Mouse (Mus musculus) kidney, embryonic 16.5 days (tissue): ENCODE measurements around the gene Adcy2. TPM values are rescaled to one million over a fixed set of nuclear protein-coding genes. Genes with fewer than 3 reads are reported as not detected.

ENCODE experiments used
- ATAC-seq: fragments of 200-750 bp; cut with Nextera tagmentation; 2 replicates; pipeline ENCODE4 v1.8.0; 2017; ENCODE audit warnings: moderate TSS enrichment; ENCODE audit not compliant: low FRiP score, low TSS enrichment
- H3K27ac ChIP-seq: fragments of 300-500 bp; sonication (generic); 2 replicates; pipeline ENCODE4 v1.5.1; 2014; ENCODE audit warnings: low read length
- H3K27me3 ChIP-seq: fragments of 300-500 bp; sonication (generic); 2 replicates; pipeline ENCODE4 v1.6.1; 2014; ENCODE audit warnings: low read length, control low read depth, mixed read lengths; ENCODE audit not compliant: insufficient read depth
- H3K36me3 ChIP-seq: fragments of 300-500 bp; sonication (generic); 2 replicates; pipeline ENCODE4 v1.6.1; 2014; ENCODE audit warnings: low read length, control low read depth, mixed read lengths; ENCODE audit not compliant: insufficient read depth
- H3K4me1 ChIP-seq: fragments of 300-500 bp; sonication (generic); 2 replicates; pipeline ENCODE4 v1.6.1; 2014; ENCODE audit warnings: low read length, control low read depth, mixed read lengths; ENCODE audit not compliant: insufficient read depth
- H3K4me2 ChIP-seq: fragments of 300-500 bp; sonication (generic); replicated peaks from 2 replicates; pipeline ENCODE4 v1.6.1; 2014; ENCODE audit warnings: low read depth, low read length
- H3K4me3 ChIP-seq: fragments of 300-500 bp; sonication (generic); 2 replicates; pipeline ENCODE4 v1.5.1; 2014; ENCODE audit warnings: mild to moderate bottlenecking, low read length
- H3K9ac ChIP-seq: fragments of 300-500 bp; sonication (generic); replicated peaks from 2 replicates; pipeline ENCODE4 v1.6.1; 2014; ENCODE audit warnings: low read length
- H3K9me3 ChIP-seq: fragments of 300-500 bp; sonication (generic); 2 replicates; pipeline ENCODE4 v1.6.1; 2016; ENCODE audit warnings: low read length, control low read depth
- WGBS: fragments of 180-500 bp; shearing (Covaris S2); extraction: QIAGEN DNeasy Blood & Tissue Kit; methylation state at CpG from one replicate; pipeline ENCODE4 v1.1.7; 2014; 5-methylcytosine and 5-hydroxymethylcytosine counted together
- polyA plus RNA-seq: library from polyadenylated mRNA; unstranded; fragments of >200 nt; fragmentation: Nextera tagmentation; extraction: Ambion mirVana; gene quantifications from 2 replicates; pipeline ENCODE4 v1.2.1, GENCODE M21; 2015

The Adcy2 gene
- polyA plus RNA-seq, 1 experiment from 2014 or later, result 3.5 TPM

DNA sequence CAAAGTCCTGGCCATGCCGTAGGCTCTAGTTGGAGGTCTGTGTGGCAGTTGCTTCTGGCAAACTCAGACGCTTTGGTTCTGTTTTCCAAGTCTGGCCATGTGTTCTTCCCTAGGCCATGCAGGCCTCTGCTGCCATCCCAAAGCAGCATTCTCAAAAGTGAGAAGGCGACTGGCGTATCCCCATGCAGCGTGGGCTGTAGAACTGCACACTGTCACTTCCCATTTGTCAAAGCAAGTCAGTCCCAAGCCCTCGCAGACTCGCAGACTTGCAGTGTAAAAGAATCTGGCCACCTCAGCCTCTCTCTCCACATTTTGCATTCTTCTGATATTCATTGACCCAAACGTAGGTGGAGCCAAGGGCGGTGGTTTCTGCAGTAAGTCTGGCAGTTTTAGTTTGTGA lies 249.5 kb downstream of the Adcy2 start:
- Histone ChIP-seq H3K27me3 (no peaks in the 10 kb centered on the region), H3K36me3 (no peaks in the 10 kb centered on the region), H3K4me2 (no peak overlapping the region), H3K27ac (no peak overlapping the region), H3K9ac (no peak overlapping the region), H3K9me3 (no peaks in the 10 kb centered on the region), H3K4me1 (no peaks in the 10 kb centered on the region), H3K4me3 (no peak overlapping the region)
- 64% methylated on average over 9 of the region's 9 CpGs for WGBS
- ATAC-seq, result no peak

- no peak overlapping the region for H3K27ac ChIP-seq
- no peak overlapping the region for H3K4me2 ChIP-seq
- no peaks in the 10 kb centered on the region for H3K4me1 ChIP-seq
- H3K9ac ChIP-seq, result no peak overlapping the region
- H3K36me3 ChIP-seq, result no peaks in the 10 kb centered on the region
- WGBS, result 90% methylated on average over 2 of the region's 2 CpGs
- ATAC-seq, result no peak
- H3K4me3 ChIP-seq, result no peak overlapping the region
- H3K27me3 ChIP-seq, result no peaks in the 10 kb centered on the region
- H3K9me3 ChIP-seq, result no peaks in the 10 kb centered on the region
Observed at GRCm38 (mm10) chr13:68749370-68749769, 250.0 kb downstream of the Adcy2 start.

DNA sequence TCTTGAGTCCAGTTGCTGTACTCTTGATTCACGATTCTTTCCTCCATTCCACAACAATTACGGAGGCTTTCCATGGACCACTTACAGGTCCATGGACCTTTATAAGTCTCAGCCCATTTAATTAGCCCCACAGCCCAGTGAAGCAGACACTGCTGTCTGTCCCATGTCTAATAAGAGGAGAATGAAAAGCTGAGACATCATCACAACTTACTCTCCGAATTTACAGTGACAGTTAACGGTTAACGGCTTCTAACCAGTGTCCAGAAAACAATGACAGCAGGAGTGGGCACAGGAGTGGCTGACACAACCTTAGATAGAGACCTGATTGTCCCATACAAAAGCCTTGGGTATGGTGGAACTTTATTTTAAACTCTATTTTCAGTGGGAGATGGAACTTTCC lies 253.9 kb downstream of the Adcy2 start:
- Histone ChIP-seq H3K9ac (no peak overlapping the region), H3K9me3 (no peaks in the 10 kb centered on the region), H3K4me2 (no peak overlapping the region), H3K27me3 (no peaks in the 10 kb centered on the region), H3K4me1 (no peaks in the 10 kb centered on the region), H3K4me3 (no peak overlapping the region), H3K27ac (no peak overlapping the region), H3K36me3 (no peaks in the 10 kb centered on the region)
- ATAC-seq, result no peak
- WGBS, result 88% methylated on average over 5 of the region's 5 CpGs

DNA sequence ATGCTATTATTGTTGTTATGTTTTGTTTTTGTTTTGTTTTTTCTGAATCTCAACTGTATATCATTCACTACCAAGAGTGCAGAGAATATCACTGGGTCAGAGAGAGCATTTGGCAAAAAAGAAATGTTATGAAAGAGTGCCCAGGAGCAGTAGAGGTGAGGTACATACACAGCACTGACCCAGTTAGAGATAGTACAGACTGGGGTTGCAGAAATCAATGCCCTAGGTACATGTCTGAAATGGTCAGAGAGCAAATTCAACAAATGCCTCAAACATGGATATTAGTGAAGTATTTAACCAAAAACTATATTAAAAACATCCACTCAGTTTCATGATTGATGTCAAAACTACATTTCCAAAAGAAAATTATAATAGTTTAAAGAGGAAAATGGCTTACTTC lies 286.7 kb downstream of the Adcy2 start:
- Histone ChIP-seq H3K36me3 (no peaks in the 10 kb centered on the region), H3K27me3 (no peaks in the 10 kb centered on the region), H3K9me3 (no peaks in the 10 kb centered on the region), H3K4me2 (no peak overlapping the region), H3K9ac (no peak overlapping the region), H3K27ac (no peak overlapping the region), H3K4me1 (no peaks in the 10 kb centered on the region), H3K4me3 (no peak overlapping the region)
- no peak for ATAC-seq

GRCm38 (mm10) chr13:68707296-68707747 lies 292.0 kb downstream of the Adcy2 start:
- Histone ChIP-seq H3K36me3 (no peaks in the 10 kb centered on the region), H3K4me2 (no peak overlapping the region), H3K9me3 (no peaks in the 10 kb centered on the region), H3K4me3 (no peak overlapping the region), H3K27me3 (no peaks in the 10 kb centered on the region), H3K4me1 (no peaks in the 10 kb centered on the region), H3K27ac (no peak overlapping the region), H3K9ac (no peak overlapping the region)
- no peak for ATAC-seq
- 80% methylated on average over 6 of the region's 6 CpGs for WGBS

- H3K4me1 ChIP-seq, result no peaks in the 10 kb centered on the region
- WGBS, result 83% methylated on average over 2 of the region's 2 CpGs
Observed at GRCm38 (mm10) chr13:68684919-68685318, 314.4 kb downstream of the Adcy2 start.

DNA sequence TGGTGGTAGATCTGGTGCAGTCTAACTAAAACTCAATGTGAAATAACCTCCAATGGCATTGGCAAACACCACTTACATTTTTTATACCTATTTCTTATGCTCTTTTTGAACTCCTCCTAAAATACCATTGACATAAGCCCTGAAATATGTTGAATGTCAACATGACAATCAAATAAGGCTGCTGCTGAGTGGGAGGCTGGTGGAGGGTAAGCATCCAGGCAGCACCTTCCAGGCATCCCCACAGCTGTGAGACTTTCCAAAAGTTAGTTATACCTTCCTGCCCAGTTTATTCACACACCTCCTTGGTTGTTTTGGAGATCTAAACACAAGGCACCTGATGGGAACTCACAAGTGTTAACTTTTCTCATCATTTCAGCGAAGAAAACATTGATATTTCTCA lies 318.9 kb downstream of the Adcy2 start:
- no peak overlapping the region for H3K27ac ChIP-seq
- no peaks in the 10 kb centered on the region for H3K4me1 ChIP-seq
- ATAC-seq, result no peak
- no peak overlapping the region for H3K9ac ChIP-seq
- no peaks in the 10 kb centered on the region for H3K27me3 ChIP-seq
- H3K9me3 ChIP-seq, result no peaks in the 10 kb centered on the region
- WGBS, result 76% methylated on average over 1 of the region's 1 CpGs
- H3K36me3 ChIP-seq, result no peaks in the 10 kb centered on the region
- no peak overlapping the region for H3K4me2 ChIP-seq
- H3K4me3 ChIP-seq, result no peak overlapping the region

More at GRCm38 (mm10) chr13:68684919-68685318, 314.4 kb downstream of the Adcy2 start:
- ATAC-seq, result no peak
- Histone ChIP-seq H3K9me3 (no peaks in the 10 kb centered on the region), H3K9ac (no peak overlapping the region), H3K36me3 (no peaks in the 10 kb centered on the region), H3K27me3 (no peaks in the 10 kb centered on the region), H3K27ac (no peak overlapping the region), H3K4me2 (no peak overlapping the region), H3K4me3 (no peak overlapping the region)

DNA sequence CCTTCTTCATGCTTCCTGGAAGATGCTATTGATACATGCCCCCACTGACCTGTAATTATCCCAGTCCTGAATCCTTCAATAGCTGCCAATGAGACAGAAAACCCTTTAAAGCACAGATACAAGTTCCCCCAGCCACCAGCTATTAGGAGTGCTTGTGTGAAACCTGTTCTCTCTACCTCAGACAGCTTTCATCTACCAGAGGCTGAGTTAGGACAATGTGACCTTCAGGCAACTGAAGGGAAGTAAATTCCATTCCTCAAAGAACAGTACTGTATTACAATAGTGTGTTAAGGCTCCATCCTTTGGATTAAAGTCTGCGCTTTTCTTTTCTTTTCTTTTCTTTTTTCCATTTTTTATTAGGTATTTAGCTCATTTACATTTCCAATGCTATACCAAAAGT lies 356.6 kb downstream of the Adcy2 start:
- peaks cover 6% of the 10 kb centered on the region; the same call in 1 of the 2 replicates for H3K36me3 ChIP-seq
- 97% methylated on average over 1 of the region's 1 CpGs for WGBS

DNA sequence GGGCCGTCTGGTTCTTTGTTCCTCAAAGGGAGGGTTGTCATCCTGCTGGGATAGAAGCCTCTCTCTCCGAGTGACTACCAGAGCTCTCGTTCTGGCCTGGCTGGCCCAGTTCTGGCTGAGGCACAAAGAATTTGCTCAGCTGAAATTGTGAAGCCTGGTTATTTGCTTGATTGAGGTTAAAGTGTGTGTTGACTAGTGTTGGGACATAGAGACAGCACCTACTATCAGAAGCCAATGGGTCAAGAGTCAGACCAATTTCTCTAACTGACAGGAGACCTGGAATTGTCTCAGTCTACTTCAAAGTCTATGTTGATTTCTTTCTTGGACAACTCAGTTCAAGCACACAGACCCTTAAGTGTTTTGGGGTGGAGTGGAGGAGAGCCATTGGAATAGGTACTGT lies 372.3 kb downstream of the Adcy2 start:
- no peaks in the 10 kb centered on the region for H3K36me3 ChIP-seq
- H3K9me3 ChIP-seq, result no peaks in the 10 kb centered on the region
- H3K4me1 ChIP-seq, result no peaks in the 10 kb centered on the region
- H3K9ac ChIP-seq, result no peak overlapping the region
- H3K27ac ChIP-seq, result no peak overlapping the region
- 82% methylated on average over 3 of the region's 3 CpGs for WGBS
- no peaks in the 10 kb centered on the region for H3K27me3 ChIP-seq
- no peak overlapping the region for H3K4me3 ChIP-seq
- ATAC-seq, result no peak
- H3K4me2 ChIP-seq, result no peak overlapping the region

More for the DNA sequence above, 356.6 kb downstream of the Adcy2 start:
- Histone ChIP-seq H3K4me2 (no peak overlapping the region), H3K27ac (no peak overlapping the region), H3K9me3 (no peaks in the 10 kb centered on the region), H3K27me3 (no peaks in the 10 kb centered on the region), H3K9ac (no peak overlapping the region), H3K4me3 (no peak overlapping the region), H3K4me1 (no peaks in the 10 kb centered on the region)
- no peak for ATAC-seq

GRCm38 (mm10) chr13:68622792-68623191 lies 376.5 kb downstream of the Adcy2 start:
- H3K4me2 ChIP-seq, result no peak overlapping the region
- H3K27me3 ChIP-seq, result no peaks in the 10 kb centered on the region
- no peak overlapping the region for H3K9ac ChIP-seq
- H3K27ac ChIP-seq, result no peak overlapping the region
- no peaks in the 10 kb centered on the region for H3K9me3 ChIP-seq
- WGBS, result 49% methylated on average over 6 of the region's 6 CpGs
- H3K4me3 ChIP-seq, result no peak overlapping the region
- H3K4me1 ChIP-seq, result no peaks in the 10 kb centered on the region
- peak; percentile 65 for ATAC-seq
- H3K36me3 ChIP-seq, result no peaks in the 10 kb centered on the region
